Mouse (Mus musculus) CH12.LX (cell line): ENCODE data around the gene Fam53a.

Experiments
- CTCF ChIP-seq, 2 experiments: IDR thresholded peaks in 1 of 2; conservative IDR thresholded peaks in 1 of 2; 2 replicates each; pipeline ENCODE4 v1.5.1; 2011 to 2012; ENCODE audit warnings: low read depth in 2 of 2, low read length in 2 of 2, improper control_type of control experiment in 1 of 2, inconsistent platforms in 1 of 2, mild to moderate bottlenecking in 1 of 2, moderate library complexity in 1 of 2
- EP300 ChIP-seq: IDR thresholded peaks from 2 replicates; pipeline ENCODE4 v1.6.1; 2011; ENCODE audit warnings: low read length, improper control_type of control experiment
- MAX ChIP-seq: IDR thresholded peaks from 2 replicates; pipeline ENCODE4 v1.6.1; 2011; ENCODE audit warnings: low read length, improper control_type of control experiment
- POLR2A ChIP-seq: IDR thresholded peaks from 2 replicates; pipeline ENCODE4 v1.6.1; 2011; ENCODE audit warnings: low read depth, mild to moderate bottlenecking, improper control_type of control experiment, low read length
- POLR2AphosphoS2 ChIP-seq: IDR thresholded peaks from 2 replicates; pipeline ENCODE4 v1.6.1; 2011; ENCODE audit warnings: low read depth, low read length, improper control_type of control experiment
- RCOR1 ChIP-seq: conservative IDR thresholded peaks from 2 replicates; pipeline ENCODE4 v1.6.1; 2012; ENCODE audit warnings: low read depth, mild to moderate bottlenecking, inconsistent platforms, low read length, improper control_type of control experiment
- TBP ChIP-seq: conservative IDR thresholded peaks from 2 replicates; pipeline ENCODE4 v1.6.1; 2011; ENCODE audit warnings: low read depth, low read length, improper control_type of control experiment
- TCF12 ChIP-seq: IDR thresholded peaks from 2 replicates; pipeline ENCODE4 v1.6.1; 2014; ENCODE audit warnings: low read depth, mild to moderate bottlenecking, inconsistent platforms, low read length, improper control_type of control experiment
- UBTF ChIP-seq: IDR thresholded peaks from 2 replicates; pipeline ENCODE4 v1.6.1; 2012; ENCODE audit warnings: low read depth, mild to moderate bottlenecking, inconsistent platforms, low read length, improper control_type of control experiment, moderate library complexity
- ZC3H11A ChIP-seq: IDR thresholded peaks from 2 replicates; pipeline ENCODE4 v1.6.1; 2012; ENCODE audit warnings: low read depth, mild to moderate bottlenecking, inconsistent platforms, low read length, improper control_type of control experiment

DNA sequence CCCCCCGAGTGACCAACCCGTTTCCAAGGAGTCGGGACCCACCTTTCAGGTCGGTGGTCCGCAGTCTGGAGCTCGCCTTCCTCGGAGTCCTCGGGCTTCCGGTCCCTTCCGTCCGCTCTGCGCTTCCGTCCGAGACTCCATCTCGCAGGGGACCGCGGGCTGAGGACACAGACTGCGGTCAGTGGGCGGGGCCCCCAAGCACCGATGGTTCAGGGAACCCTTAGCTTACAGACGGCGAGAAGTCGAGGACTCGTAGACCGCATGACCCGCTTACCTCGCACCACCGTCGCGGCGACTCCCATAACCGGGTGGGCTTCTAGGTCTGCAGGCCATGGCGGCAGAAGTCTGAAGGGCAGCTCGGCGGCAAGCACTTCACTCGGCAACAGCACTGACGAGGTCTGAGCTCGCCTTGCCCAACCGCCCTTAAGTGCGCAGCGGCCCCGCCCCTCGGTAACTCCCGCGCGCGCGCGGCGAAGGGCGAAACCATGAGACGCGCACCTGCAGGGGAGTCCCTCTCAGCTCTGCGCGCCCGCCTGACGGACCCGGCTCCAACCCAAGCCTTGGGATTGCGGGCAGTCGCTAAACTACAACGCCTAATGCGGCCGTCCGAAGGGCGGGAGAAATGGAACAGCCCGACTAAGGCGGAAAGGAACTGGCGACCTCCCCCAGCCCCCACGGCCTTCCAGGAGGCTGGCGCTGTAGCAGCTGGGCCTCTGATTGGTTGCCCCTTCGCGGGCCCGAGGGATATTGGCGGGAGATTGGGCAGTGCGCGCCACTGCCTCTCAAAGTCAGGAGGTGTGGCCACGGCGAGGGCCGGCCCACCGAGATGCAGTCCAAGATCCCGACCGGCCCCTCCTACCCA is 22.7 kb upstream of the Fam53a start, which contains the start of gene Slbp:
- peak; percentile 93 for TF ChIP-seq TCF12
- TF ChIP-seq POLR2A, result peak; percentile 99
- peak; percentile 98 for TF ChIP-seq POLR2AphosphoS2
- TF ChIP-seq EP300, result no peak; the same call in 1 of the 2 replicates
- no peak for TF ChIP-seq CTCF (conservative IDR thresholded peaks at IDR 0.05 in 1 of 2, IDR thresholded peaks at IDR 0.05 in 1 of 2; ENCODE audit: low read depth in 2 of 2, low read length in 2 of 2)
- TF ChIP-seq UBTF, result peak; percentile 49; the same call in 1 of the 2 replicates
- TF ChIP-seq TBP, result peak; percentile 91
- TF ChIP-seq MAX, result peak; percentile 77
- no peak for TF ChIP-seq ZC3H11A
- no peak for TF ChIP-seq RCOR1
